Mouse (Mus musculus) limb, embryonic 10.5 days (tissue): ENCODE results near the gene Phlda2. TPM values are rescaled to one million over a fixed set of nuclear protein-coding genes. Genes with fewer than 3 reads are reported as not detected.

ENCODE experiments used
- polyA plus RNA-seq: library from polyadenylated mRNA; unstranded; fragments of >200 nt; fragmentation: Nextera tagmentation; extraction: Ambion mirVana; gene quantifications from 2 replicates; pipeline ENCODE4 v1.2.1, GENCODE M21; 2016

Gene Phlda2
- polyA plus RNA-seq, 1 experiment from 2014 or later: 2.6 TPM

Other genes starting within 250 kb of the Phlda2 start
- gene Cdkn1c, start 42.1 kb downstream of the Phlda2 start, polyA plus RNA-seq: 317 and 593 TPM in 2 replicates
- gene Slc22a18, start 29.4 kb downstream of the Phlda2 start, polyA plus RNA-seq: 0.25 and 0.53 TPM in 2 replicates
- 385 and 410 TPM in 2 replicates for gene Nap1l4, start 46.0 kb upstream of the Phlda2 start, polyA plus RNA-seq
- 79.2 and 88.3 TPM in 2 replicates for gene Cars, start 96.9 kb upstream of the Phlda2 start, polyA plus RNA-seq
- gene Tnfrsf26, start 125.6 kb upstream of the Phlda2 start, polyA plus RNA-seq: 0.09 and 0.20 TPM in 2 replicates
- 9.3 and 9.8 TPM in 2 replicates for gene Tnfrsf22, start 146.5 kb upstream of the Phlda2 start, polyA plus RNA-seq
- gene Tnfrsf23, start 182.7 kb upstream of the Phlda2 start, polyA plus RNA-seq: 0.25 TPM in 1 of 2 replicates, not detected in the other